Mouse (Mus musculus) midbrain, embryonic 16.5 days (tissue): ENCODE results near the gene Mcrip2. TPM values are rescaled to one million over a fixed set of nuclear protein-coding genes. Genes with fewer than 3 reads are reported as not detected.

ENCODE experiments used
- ATAC-seq: fragments of 200-750 bp; cut with Nextera tagmentation; 2 replicates; pipeline ENCODE4 v1.8.0; 2017; ENCODE audit warnings: moderate TSS enrichment
- H3K27ac ChIP-seq: fragments of 300-500 bp; sonication (generic); 2 replicates; pipeline ENCODE4 v1.5.1; 2014; ENCODE audit warnings: mild to moderate bottlenecking, low read length, mixed read lengths
- H3K27me3 ChIP-seq: fragments of 300-500 bp; sonication (generic); 2 replicates; pipeline ENCODE4 v1.6.1; 2014; ENCODE audit warnings: low read depth, low read length, mixed read lengths; ENCODE audit not compliant: control insufficient read depth, insufficient read depth
- H3K36me3 ChIP-seq: fragments of 300-500 bp; sonication (generic); 2 replicates; pipeline ENCODE4 v1.6.1; 2014; ENCODE audit warnings: mild to moderate bottlenecking, low read length, moderate library complexity, mixed read lengths; ENCODE audit not compliant: control insufficient read depth, insufficient read depth
- H3K4me1 ChIP-seq: fragments of 300-500 bp; sonication (generic); 2 replicates; pipeline ENCODE4 v1.6.1; 2014; ENCODE audit warnings: mild to moderate bottlenecking, low read length, mixed read lengths; ENCODE audit not compliant: control insufficient read depth, insufficient read depth
- H3K4me2 ChIP-seq: fragments of 300-500 bp; sonication (generic); 2 replicates; pipeline ENCODE4 v1.6.1; 2014; ENCODE audit warnings: mild to moderate bottlenecking, low read length, mixed read lengths
- H3K4me3 ChIP-seq: fragments of 300-500 bp; sonication (generic); 2 replicates; pipeline ENCODE4 v1.5.1; 2014; ENCODE audit warnings: low read depth, mild to moderate bottlenecking, low read length, moderate library complexity, mixed read lengths
- H3K9ac ChIP-seq: fragments of 300-500 bp; sonication (generic); 2 replicates; pipeline ENCODE4 v1.6.1; 2014; ENCODE audit warnings: low read depth, low read length, mixed read lengths
- H3K9me3 ChIP-seq: fragments of 300-500 bp; sonication (generic); replicated peaks from 2 replicates; pipeline ENCODE4 v1.6.1; 2014; ENCODE audit warnings: mild to moderate bottlenecking, low read length, mixed read lengths; ENCODE audit not compliant: control insufficient read depth, poor library complexity, severe bottlenecking
- WGBS: fragments of 180-500 bp; shearing (Covaris S2); extraction: QIAGEN DNeasy Blood & Tissue Kit; methylation state at CpG from one replicate; pipeline ENCODE4 v1.1.7; 2014; 5-methylcytosine and 5-hydroxymethylcytosine counted together
- microRNA-seq: library from miRNA; unstranded; fragments of <30 nt; microRNA quantifications from one replicate; pipeline ENCODE4, GENCODE M21; 2017
- polyA plus RNA-seq: library from polyadenylated mRNA; unstranded; fragments of >200 nt; fragmentation: Nextera tagmentation; extraction: Ambion mirVana; gene quantifications from 2 replicates; pipeline ENCODE4 v1.2.1, GENCODE M21; 2015

Mcrip2 gene
- polyA plus RNA-seq, 1 experiment from 2014 or later, result 25.3 TPM

DNA sequence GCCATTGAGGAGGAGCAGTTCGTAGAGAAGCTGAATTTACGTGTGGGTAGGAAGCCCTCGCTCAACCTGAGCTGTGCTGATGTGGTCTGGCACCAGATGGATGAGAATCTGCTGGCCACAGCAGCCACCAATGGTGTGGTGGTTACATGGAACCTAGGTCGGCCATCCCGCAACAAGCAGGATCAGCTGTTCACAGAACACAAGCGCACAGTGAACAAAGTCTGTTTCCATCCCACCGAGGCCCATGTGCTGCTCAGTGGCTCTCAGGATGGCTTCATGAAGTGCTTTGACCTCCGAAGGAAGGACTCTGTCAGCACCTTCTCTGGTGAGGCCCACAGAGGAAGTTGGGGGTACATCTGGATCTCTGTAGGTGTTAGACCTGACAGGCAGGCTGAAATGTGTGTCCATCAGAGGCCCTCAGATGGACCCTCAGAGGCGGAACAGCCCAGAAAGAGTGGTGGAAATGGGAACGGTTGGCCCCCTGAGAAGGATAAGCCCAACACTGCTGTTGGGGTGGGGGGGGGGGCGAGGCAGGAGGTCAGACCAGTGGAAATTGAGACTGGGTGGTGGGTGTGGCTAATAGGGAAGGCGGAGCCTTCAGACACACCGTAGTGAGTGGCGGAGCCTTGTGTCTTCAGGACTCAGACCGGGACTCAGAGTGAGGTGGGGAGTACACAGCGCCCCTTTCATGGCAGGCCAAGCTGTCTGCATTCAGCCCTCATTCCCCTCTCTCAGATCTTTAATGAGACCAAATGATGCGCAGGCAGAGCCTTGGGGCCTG lies 44.0 kb downstream of the Mcrip2 start:
- peaks cover 31% of the 10 kb centered on the region for H3K4me1 ChIP-seq
- no peak for ATAC-seq
- peak overlapping the region; percentile 77 for H3K9ac ChIP-seq
- H3K36me3 ChIP-seq, result peaks cover 14% of the 10 kb centered on the region
- H3K27me3 ChIP-seq, result no peaks in the 10 kb centered on the region
- peak overlapping the region; percentile 87 for H3K4me2 ChIP-seq
- peak overlapping the region; percentile 58 for H3K4me3 ChIP-seq
- H3K27ac ChIP-seq, result no peak overlapping the region
- 76% methylated on average over 17 of the region's 17 CpGs for WGBS
- H3K9me3 ChIP-seq, result no peaks in the 10 kb centered on the region

DNA sequence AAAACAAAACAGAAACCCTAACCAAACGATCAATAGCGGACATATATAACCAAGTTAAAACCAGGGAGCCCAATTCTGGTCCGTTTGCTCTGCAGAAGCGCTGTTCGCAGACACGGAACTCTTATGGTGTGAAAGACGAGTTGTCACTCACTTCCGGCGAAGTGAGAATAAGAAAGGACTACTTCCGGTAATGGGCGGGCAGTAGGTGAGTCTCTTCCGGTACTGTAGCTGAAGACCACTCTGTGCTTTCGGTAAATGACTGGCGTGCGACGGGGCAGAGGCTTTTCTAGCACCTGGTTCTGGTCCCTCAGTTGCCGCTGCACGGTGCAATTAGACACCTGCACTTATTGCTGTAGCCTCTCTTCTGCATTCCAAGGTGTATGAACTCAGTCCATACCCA lies 45.1 kb downstream of the Mcrip2 start, which contains the start of gene Wdr24:
Gene Wdr24, plus strand, starts transcription at position 176 of the 400 bp plus-strand sequence.
- Histone ChIP-seq H3K4me1 (peaks cover 29% of the 10 kb centered on the region), H3K4me3 (peak within 1 kb of the TSS; percentile 58), H3K27me3 (peaks cover 4% of the 10 kb centered on the region), H3K36me3 (peaks cover 20% of the 10 kb centered on the region), H3K4me2 (peak within 1 kb of the TSS; percentile 87), H3K9ac (peak within 1 kb of the TSS; percentile 77), H3K27ac (peak within 1 kb of the TSS; percentile 83), H3K9me3 (no peaks in the 10 kb centered on the region)
- peak; percentile 73 for ATAC-seq
- WGBS, result under 1% methylated on average over 18 of the region's 18 CpGs

- Histone ChIP-seq H3K9ac (peak overlapping the region; percentile 20; the same call in 1 of the 2 replicates), H3K36me3 (peaks cover 27% of the 10 kb centered on the region), H3K4me2 (no peak overlapping the region), H3K27ac (no peak overlapping the region), H3K27me3 (peaks cover 11% of the 10 kb centered on the region), H3K4me1 (peaks cover 5% of the 10 kb centered on the region), H3K4me3 (no peak overlapping the region), H3K9me3 (no peaks in the 10 kb centered on the region)
- ATAC-seq, result no peak
- 12% methylated on average over 46 of the region's 46 CpGs for WGBS
These were observed 49.4 kb downstream of the Mcrip2 start for GRCm38 (mm10) chr17:25818851-25819780.

- Histone ChIP-seq H3K4me1 (peaks cover 9% of the 10 kb centered on the region), H3K4me2 (no peak overlapping the region), H3K27me3 (peaks cover 11% of the 10 kb centered on the region), H3K27ac (no peak overlapping the region), H3K9ac (no peak overlapping the region), H3K36me3 (peaks cover 27% of the 10 kb centered on the region), H3K9me3 (no peaks in the 10 kb centered on the region), H3K4me3 (no peak overlapping the region)
- 90% methylated on average over 11 of the region's 11 CpGs for WGBS
- ATAC-seq, result no peak
These were observed 50.9 kb downstream of the Mcrip2 start for GRCm38 (mm10) chr17:25817662-25818061.

Small RNA genes lying within 50 kb of the gene (microRNA-seq; reads per million reads assigned to microRNA genes)
- gene Mir3082, result not detected

Other genes starting within 250 kb of the Mcrip2 start
- 3.2 and 7.3 TPM in 2 replicates for gene Gng13, start 151.6 kb downstream of the Mcrip2 start, polyA plus RNA-seq
- gene Chtf18, start 141.3 kb downstream of the Mcrip2 start, polyA plus RNA-seq, result 4.7 and 5.4 TPM in 2 replicates
- gene Rpusd1, start 141.1 kb downstream of the Mcrip2 start, polyA plus RNA-seq, result 26.6 and 26.8 TPM in 2 replicates
- gene Mslnl, start 132.7 kb downstream of the Mcrip2 start, polyA plus RNA-seq, result not detected in 2 replicates
- 0.15 and 0.85 TPM in 2 replicates for gene Msln, start 114.4 kb downstream of the Mcrip2 start, polyA plus RNA-seq
- 29.0 and 30.2 TPM in 2 replicates for gene Narfl, start 95.0 kb downstream of the Mcrip2 start, polyA plus RNA-seq
- 147 and 165 TPM in 2 replicates for gene Haghl, start 83.1 kb downstream of the Mcrip2 start, polyA plus RNA-seq
- 0.34 and 0.39 TPM in 2 replicates for gene Ccdc78, start 82.2 kb downstream of the Mcrip2 start, polyA plus RNA-seq
- 91.8 and 96.9 TPM in 2 replicates for gene Fam173a, start 75.9 kb downstream of the Mcrip2 start, polyA plus RNA-seq
- 1.3 TPM in 1 of 2 replicates, not detected in the other for gene AC134908.4, start 73.1 kb downstream of the Mcrip2 start, polyA plus RNA-seq
- gene Metrn, start 71.6 kb downstream of the Mcrip2 start, polyA plus RNA-seq, result 33.1 and 37.1 TPM in 2 replicates
- 45.6 and 52.4 TPM in 2 replicates for gene Fbxl16, start 59.7 kb downstream of the Mcrip2 start, polyA plus RNA-seq
- 32.7 and 33.5 TPM in 2 replicates for gene Wdr24, start 45.1 kb downstream of the Mcrip2 start, polyA plus RNA-seq
- 52.0 and 60.4 TPM in 2 replicates for gene Jmjd8, start 39.9 kb downstream of the Mcrip2 start, polyA plus RNA-seq
- 358 and 382 TPM in 2 replicates for gene Stub1, start 35.4 kb downstream of the Mcrip2 start, polyA plus RNA-seq
- gene Rhbdl1, start 31.5 kb downstream of the Mcrip2 start, polyA plus RNA-seq, result 59.3 and 66.1 TPM in 2 replicates
- 11.8 and 14.5 TPM in 2 replicates for gene Gm20683, start 27.0 kb downstream of the Mcrip2 start, polyA plus RNA-seq
- 15.2 and 16.7 TPM in 2 replicates for gene Rhot2, start 23.9 kb downstream of the Mcrip2 start, polyA plus RNA-seq
- gene Wdr90, start 7.3 kb downstream of the Mcrip2 start, polyA plus RNA-seq, result 18.5 and 21.6 TPM in 2 replicates
- 62.2 and 63.5 TPM in 2 replicates for gene Mettl26, start 6.3 kb upstream of the Mcrip2 start, polyA plus RNA-seq
- 0.45 and 0.52 TPM in 2 replicates for gene Wfikkn1, start 12.1 kb upstream of the Mcrip2 start, polyA plus RNA-seq
- 50.9 and 52.2 TPM in 2 replicates for gene Rab40c, start 51.0 kb upstream of the Mcrip2 start, polyA plus RNA-seq
- 71.3 and 85.3 TPM in 2 replicates for gene Pigq, start 76.2 kb upstream of the Mcrip2 start, polyA plus RNA-seq
- 0.16 and 0.78 TPM in 2 replicates for gene Nhlrc4, start 76.2 kb upstream of the Mcrip2 start, polyA plus RNA-seq
- gene A930017K11Rik, start 83.8 kb upstream of the Mcrip2 start, polyA plus RNA-seq, result 2.8 and 3.1 TPM in 2 replicates
- gene Capn15, start 117.0 kb upstream of the Mcrip2 start, polyA plus RNA-seq, result 20.6 and 20.8 TPM in 2 replicates
- 25.8 and 30.1 TPM in 2 replicates for gene Rab11fip3, start 200.8 kb upstream of the Mcrip2 start, polyA plus RNA-seq
- 38.2 and 41.3 TPM in 2 replicates for gene Decr2, start 221.6 kb upstream of the Mcrip2 start, polyA plus RNA-seq
- gene Nme4, start 226.8 kb upstream of the Mcrip2 start, polyA plus RNA-seq, result 16.8 and 18.3 TPM in 2 replicates
- gene Tmem8, start 244.5 kb upstream of the Mcrip2 start, polyA plus RNA-seq, result 3.8 and 3.9 TPM in 2 replicates